Mouse (Mus musculus): ENCODE measurements at regions not wholly inside any gene's neighbourhood (a gene's known extent, or its start where the extent isn't known, plus 50 kb on each side); places are given as distances from the start of the nearest gene placed in this dataset.
"Not testable (repeated sequence)": the region's sequence is repeated elsewhere in the genome, so short reads cannot be mapped to it uniquely, and the experiment has no call there.

- no peak for DNase-seq
Measured at GRCm38 (mm10) chr2:117450172-117450865, 107.5 kb upstream of the Rasgrp1 start.

DNA sequence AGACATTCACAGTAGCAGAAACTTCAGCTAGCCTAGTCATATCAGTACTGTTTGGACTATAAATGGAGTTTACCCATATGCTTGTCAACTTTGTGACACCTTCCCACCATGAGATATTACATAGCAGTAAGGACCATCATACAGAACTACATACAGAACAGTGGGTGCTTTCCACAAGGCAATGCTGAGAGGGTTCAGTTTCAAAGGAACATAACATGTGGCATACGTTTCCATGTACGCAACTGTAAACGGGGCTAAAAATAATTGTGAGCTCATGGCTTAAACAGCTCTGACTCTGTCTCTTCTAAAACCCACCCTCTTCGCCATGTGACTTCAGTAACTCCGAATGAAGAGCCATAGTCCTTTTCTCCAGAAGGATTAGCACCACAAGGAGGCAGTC, 109.0 kb upstream of the Rasgrp1 start:
- no peak for DNase-seq

GRCm38 (mm10) chr2:117455021-117455739, 112.4 kb upstream of the Rasgrp1 start:
- no peak for DNase-seq

DNA sequence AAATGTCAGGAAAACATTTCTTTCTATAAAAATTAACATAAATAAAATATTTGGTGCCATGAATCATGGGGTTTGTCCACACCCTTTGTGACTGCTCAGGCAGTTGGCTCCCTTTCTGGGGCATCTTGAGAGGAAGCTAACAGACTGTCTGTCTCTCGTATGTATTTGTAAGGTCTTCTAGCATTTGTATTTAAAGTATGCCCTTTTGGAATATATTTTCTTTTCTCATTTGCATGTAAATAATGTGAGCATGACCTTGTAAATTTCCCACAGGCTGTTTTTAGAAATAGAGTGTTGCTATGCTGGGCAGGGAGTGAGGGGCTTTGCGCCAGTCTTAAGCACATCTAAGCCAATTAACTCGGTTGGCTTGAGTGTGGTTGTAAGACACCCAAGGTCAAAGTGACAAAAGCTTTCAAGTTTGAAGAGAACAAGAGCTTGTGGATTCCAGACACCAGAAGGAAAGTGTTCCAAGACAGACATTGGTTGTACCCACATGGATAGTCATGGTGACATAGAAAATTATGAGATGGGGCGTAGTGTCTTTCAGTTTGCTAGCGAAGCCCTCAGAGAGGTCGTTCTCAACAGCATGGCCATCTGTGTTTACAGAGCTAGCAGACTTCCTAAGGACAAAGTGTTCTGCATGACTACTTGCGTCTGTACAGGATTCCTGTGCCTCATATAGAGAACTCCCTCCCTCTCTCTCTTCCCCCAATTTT, 113.1 kb upstream of the Rasgrp1 start:
- no peak for DNase-seq

DNA sequence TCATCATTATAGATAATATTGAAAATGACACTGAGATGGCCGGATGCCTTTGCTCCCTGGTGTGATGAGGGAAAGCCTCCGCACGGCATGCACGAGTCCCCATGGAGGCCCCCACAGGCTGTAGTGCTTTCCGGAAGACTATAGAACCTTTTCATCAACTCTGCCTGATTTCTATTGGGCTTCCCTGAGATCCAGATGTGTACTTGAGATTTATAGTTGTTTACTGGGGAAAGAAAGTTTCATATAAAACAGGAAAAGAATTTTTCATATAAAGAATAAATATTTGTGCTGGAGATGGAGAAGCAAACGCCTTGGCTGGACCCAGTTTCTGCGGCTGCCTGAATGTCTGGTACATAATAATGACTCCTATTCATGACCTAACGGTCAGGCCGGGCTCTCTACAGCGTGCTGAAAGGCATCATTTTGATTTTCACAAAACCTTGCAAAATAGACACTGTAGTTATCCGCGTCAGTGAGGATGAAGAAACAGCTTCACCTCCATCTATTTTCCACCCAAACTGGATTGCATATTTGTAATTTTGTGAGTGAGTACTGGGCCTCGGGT, 113.7 kb upstream of the Rasgrp1 start:
- no peak for DNase-seq

DNA sequence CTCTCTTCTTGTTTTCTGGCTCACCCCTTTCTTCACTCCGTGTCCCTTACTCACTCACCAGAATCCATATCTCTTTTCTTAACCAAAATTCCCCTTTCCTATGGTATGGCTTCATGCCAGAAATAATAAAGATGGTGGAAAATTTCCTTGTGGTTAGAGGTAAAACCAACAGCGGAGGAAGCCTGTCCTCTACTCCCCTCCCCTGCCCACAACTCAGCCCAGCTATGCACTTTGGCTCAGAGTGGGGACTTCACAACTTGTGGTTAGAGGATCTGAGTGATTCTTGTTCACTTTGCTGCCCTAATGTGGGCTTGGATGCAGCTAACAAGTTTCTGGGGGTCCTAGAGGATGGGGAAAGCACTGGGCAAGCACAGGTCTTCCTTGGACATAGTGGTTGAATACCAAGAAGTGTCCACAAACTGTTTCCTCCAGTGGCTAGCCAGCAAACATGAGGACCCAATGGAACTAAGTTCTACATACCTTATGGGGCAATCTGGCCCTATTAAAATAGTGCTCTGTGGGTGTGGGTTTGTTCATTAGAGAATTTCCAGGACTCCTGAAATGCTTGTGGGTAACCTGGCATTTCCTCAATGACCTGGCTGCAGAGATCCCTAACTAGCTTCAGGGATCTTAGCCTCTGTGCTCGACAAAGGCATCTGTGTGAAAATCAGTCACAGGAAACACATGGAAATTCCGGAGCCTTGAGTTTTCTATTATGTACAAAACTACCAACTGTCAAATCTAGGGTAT, 118.9 kb upstream of the Rasgrp1 start:
- DNase-seq, result no peak

DNA sequence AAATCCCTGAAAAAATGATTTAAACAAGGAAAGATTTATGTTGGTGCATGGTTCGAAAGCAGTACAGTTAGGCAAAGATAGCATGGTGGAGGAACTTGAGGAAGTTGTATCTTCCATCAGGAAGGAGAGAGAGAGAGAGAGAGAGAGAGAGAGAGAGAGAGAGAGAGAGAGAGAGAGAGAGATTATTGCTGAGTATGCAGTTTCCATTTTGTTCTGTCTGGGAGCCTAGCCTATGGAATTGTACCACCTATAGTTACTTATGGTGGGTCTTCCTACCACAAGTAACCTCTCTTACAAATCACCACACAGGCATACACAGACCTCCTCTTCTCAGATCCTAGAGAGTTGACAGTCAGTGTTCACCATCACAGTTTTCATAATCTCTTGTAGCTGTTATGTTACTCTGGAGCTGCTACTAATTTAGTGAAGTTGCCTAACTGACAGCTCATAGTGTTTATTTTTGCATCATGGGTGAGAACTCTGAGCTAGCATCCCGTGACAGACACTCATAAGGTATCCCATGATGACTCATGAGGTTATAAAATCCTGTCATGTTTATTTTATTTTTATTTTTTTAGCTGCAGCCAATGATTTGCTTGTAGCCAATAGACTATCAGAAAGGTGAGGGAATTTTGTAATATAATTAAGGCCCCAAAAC, 132.2 kb upstream of the Rasgrp1 start:
- no peak for DNase-seq

- no peak for DNase-seq
Measured at GRCm38 (mm10) chr2:117475561-117475960, 132.8 kb upstream of the Rasgrp1 start.

DNA sequence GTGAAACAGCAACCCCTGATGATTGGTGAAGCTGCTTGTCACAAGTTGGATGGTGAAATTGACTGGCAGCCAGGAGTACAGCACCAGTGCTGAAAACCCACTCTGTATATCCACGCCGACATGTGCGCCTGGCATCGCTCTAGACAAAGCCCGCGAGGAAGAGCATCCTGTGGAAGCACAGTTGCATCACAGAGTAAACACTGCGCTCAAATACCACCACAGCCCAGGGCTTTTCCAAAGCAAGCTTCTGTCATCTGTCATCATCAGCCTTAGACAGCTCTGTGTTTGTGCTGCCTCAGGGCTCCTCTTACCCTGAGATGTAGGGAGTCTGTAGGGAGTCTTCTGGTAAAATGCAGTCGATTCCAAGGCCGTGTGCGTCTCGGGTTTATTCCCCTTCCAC, 134.7 kb upstream of the Rasgrp1 start:
- DNase-seq, result not testable (repeated sequence)

DNA sequence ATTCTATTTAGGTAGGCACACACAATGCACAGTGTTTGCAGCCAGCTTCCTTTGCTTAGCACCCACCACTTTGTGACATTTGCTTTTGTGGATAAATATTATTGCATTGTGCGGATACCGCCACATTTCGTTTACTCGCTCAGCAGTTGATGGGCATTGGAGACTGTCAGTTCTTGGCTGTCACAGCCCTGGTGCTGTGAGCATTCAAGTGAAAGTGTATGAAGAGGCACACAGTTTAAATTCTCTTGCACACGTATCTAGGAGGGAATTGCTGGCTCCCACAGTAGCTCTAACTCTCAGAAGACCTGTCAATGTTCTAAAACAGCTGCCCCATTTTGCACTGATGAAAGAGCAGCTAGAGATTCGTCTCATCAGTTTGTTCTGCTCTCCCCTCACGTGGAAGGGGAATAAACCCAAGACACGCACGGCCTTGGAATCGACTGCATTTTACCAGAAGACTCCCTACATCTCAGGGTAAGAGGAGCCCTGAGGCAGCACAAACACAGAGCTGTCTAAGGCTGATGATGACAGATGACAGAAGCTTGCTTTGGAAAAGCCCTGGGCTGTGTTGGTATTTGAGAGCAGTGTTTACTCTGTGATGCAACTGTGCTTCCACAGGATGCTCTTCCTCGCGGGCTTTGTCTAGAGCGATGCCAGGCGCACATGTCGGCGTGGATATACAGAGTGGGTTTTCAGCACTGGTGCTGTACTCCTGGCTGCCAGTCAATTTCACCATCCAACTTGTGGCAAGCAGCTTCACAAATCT, 136.6 kb upstream of the Rasgrp1 start:
- DNase-seq, result not testable (repeated sequence)

GRCm38 (mm10) chr2:117486447-117486846, 143.6 kb upstream of the Rasgrp1 start:
- DNase-seq, result no peak

GRCm38 (mm10) chr2:117498565-117498964, 155.8 kb upstream of the Rasgrp1 start:
- DNase-seq, result no peak

DNA sequence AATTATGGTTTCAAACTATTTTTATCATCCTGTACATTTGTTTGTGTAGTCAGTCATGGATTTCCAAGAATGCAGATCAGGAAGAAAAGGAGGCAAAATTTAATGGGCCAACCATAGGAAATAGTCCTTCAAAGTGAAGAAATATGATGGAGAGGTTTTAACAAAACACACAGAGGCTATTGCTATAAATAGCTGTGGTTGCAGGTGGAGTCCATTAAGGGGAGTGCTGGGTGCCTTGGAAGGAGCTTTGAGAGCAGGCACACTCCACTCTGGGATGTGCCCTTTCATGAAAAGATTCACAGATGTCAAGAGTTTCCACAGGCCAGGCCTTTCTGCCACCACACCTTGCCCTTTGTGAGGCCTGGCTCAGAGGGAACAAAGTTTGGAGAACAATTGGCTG, 159.8 kb upstream of the Rasgrp1 start:
- DNase-seq, result no peak

DNA sequence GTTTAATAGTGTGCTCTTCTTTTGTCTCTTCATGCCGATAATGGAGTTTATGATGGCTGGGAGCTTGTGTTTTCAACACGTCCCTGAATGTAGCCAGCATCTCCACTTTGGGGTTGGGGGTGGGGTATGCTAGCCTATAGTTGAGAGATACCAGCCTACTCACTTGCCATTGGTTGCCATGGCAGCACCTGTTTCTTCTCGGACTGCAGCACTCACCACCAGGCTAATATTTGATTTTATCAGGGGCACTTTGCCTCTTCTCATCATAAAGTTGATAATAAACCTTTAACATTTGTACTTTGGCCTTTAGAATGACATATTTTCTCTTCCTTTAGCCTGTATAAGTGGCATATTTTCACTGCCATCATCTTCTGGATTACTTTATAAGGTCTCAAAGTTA, 168.9 kb upstream of the Rasgrp1 start:
- no peak for DNase-seq

- peak; percentile 5 for DNase-seq
Measured at GRCm38 (mm10) chr2:117512551-117512950, 169.8 kb upstream of the Rasgrp1 start.

GRCm38 (mm10) chr2:117524437-117524836, 181.6 kb upstream of the Rasgrp1 start:
- DNase-seq, result no peak

DNA sequence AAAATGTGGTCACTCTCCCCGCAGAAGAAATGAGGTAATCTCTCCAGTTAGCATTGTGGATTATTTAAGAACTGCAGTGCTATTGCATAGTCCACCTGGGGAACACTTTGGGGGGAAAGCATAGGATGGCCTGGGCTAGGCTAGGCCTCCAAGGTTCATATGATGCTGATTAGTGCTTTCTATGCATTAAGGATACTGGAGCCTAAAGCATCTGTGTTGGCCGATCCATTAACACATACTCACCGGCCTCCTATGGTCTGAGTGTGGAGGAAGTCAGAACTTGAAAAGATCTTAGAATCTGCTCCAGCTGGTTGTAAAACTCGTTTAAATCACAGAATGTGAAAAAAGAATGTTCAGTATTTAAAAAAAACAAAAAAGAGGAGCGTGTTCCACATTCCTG, 196.1 kb upstream of the Rasgrp1 start:
- DNase-seq, result no peak

GRCm38 (mm10) chr2:117539285-117539684, 196.5 kb upstream of the Rasgrp1 start:
- no peak for DNase-seq

- peak; percentile 15 for DNase-seq
Measured at GRCm38 (mm10) chr2:117541471-117541870, 198.7 kb upstream of the Rasgrp1 start.

DNA sequence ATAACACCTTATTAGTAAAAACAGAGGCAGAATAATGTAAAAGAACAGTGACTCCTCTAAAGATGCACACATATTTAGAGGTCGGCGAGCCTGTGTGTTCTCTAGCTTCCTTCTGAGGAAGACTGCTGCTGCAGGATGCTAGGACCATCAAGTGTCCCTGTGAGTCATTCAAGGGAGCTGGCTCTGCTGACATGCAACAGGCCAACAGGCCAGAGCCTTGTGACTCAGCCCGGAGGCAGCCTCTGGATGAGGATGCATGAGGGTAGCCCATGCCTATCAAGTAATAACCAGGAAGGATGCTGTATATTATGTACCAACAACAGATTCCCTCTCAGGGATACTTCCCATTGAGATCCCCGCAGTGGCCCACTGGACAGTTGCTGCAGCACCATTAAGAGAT, 199.5 kb upstream of the Rasgrp1 start:
- DNase-seq, result no peak

GRCm38 (mm10) chr2:117543301-117543782, 200.5 kb upstream of the Rasgrp1 start:
- no peak for DNase-seq
